Mouse (Mus musculus) thymus, postnatal 36 days (tissue): ENCODE results near the gene Utp6.

ENCODE experiments used
- DNase-seq, 2 experiments: peaks; one replicate each; pipeline ENCODE4 v3.0.0; 2022; ENCODE audit warnings: mixed read lengths in 2 of 2

The Utp6 gene

GRCm38 (mm10) chr11:79961346-79962124, 655 bp downstream of the Utp6 start:
- peak; percentile 2 to 20 for DNase-seq

- no peak for DNase-seq
Measured at GRCm38 (mm10) chr11:79947265-79947664, 14.9 kb downstream of the Utp6 start.

- no peak for DNase-seq
Measured at GRCm38 (mm10) chr11:79943601-79944000, 18.6 kb downstream of the Utp6 start.

GRCm38 (mm10) chr11:79943136-79943535, 19.1 kb downstream of the Utp6 start:
- no peak for DNase-seq

GRCm38 (mm10) chr11:79935766-79936165, 26.4 kb downstream of the Utp6 start:
- DNase-seq = no peak

- DNase-seq = no peak
Measured at GRCm38 (mm10) chr11:79922766-79923165, 39.4 kb downstream of the Utp6 start.

- DNase-seq = no peak
Measured at GRCm38 (mm10) chr11:79922157-79922556, 40.0 kb downstream of the Utp6 start.

- DNase-seq = no peak
Measured at GRCm38 (mm10) chr11:79920505-79921025, 41.6 kb downstream of the Utp6 start.

GRCm38 (mm10) chr11:79919685-79920504, 42.3 kb downstream of the Utp6 start:
- peak; percentile 61 to 63 for DNase-seq

- DNase-seq = no peak
Measured at GRCm38 (mm10) chr11:79915696-79916349, 46.4 kb downstream of the Utp6 start.

GRCm38 (mm10) chr11:79908600-79909483, 53.3 kb downstream of the Utp6 start:
- DNase-seq = peak in 1 of 2 experiments; percentile 11

GRCm38 (mm10) chr11:79906920-79907319, 55.3 kb downstream of the Utp6 start:
- no peak for DNase-seq

GRCm38 (mm10) chr11:79902881-79903481, 59.2 kb downstream of the Utp6 start:
- DNase-seq = no peak

- no peak for DNase-seq
Measured at GRCm38 (mm10) chr11:79901146-79901545, 61.0 kb downstream of the Utp6 start.

GRCm38 (mm10) chr11:79892259-79892658, 69.9 kb downstream of the Utp6 start:
- DNase-seq = no peak

GRCm38 (mm10) chr11:79890822-79891221, 71.4 kb downstream of the Utp6 start:
- DNase-seq = no peak

GRCm38 (mm10) chr11:79886961-79887360, 75.2 kb downstream of the Utp6 start:
- DNase-seq = no peak

- no peak for DNase-seq
Measured at GRCm38 (mm10) chr11:79886395-79886794, 75.8 kb downstream of the Utp6 start.

- DNase-seq = no peak
Measured at GRCm38 (mm10) chr11:79885713-79886393, 76.3 kb downstream of the Utp6 start.

- no peak for DNase-seq
Measured at GRCm38 (mm10) chr11:79884784-79885183, 77.4 kb downstream of the Utp6 start.
